Mouse (Mus musculus) brain, embryonic 14.5 days (tissue): ENCODE measurements around the gene Ibsp.

ENCODE experiments used
- CTCF ChIP-seq: fragments of 200-500 bp; IDR thresholded peaks from 2 replicates; pipeline ENCODE4 v1.5.1; 2012; ENCODE audit warnings: inconsistent platforms, mild to moderate bottlenecking, moderate library complexity, borderline replicate concordance; ENCODE audit not compliant: insufficient read depth, insufficient read length; ENCODE audit errors: extremely low read depth
- POLR2A ChIP-seq: fragments of 200-500 bp; IDR thresholded peaks from 2 replicates; pipeline ENCODE4 v1.6.1; 2012; ENCODE audit warnings: mild to moderate bottlenecking, inconsistent platforms, borderline replicate concordance; ENCODE audit not compliant: poor library complexity, insufficient read depth, insufficient read length, severe bottlenecking; ENCODE audit errors: extremely low read depth

DNA sequence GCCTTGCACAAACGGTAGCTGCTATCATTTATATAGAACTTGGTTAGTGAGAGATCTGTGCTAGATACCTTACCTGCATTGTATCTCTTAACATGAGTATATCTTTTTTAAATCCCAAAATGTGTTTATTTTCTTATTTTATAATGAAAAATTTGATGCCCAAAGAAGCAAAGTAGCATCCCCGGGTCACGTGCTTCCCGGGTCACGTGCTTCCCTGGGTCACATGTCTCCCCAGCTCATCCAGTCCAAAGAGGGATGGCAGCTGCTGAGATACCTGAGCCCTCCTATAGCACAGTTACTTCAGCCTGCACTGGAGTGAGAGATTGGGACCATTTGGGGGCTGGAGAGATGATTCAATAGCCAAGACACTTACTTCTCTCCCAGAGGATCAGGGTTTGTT lies 37.0 kb downstream of the Ibsp start:
- TF ChIP-seq CTCF (no peak), POLR2A (no peak)
